Comparison of ENCODE assay signal across 8 mouse cellular contexts in genomic region chr7:80401041-80401859, GRCm38 (mm10). TPM values are rescaled to one million over a fixed set of nuclear protein-coding genes. Genes with fewer than 3 reads are reported as not detected.
DNase-seq lines count a peak whose midpoint lies in the region; ATAC-seq and TF ChIP-seq lines count a peak whose summit lies in the region.

No protein-coding gene starts in this region.

- intact Hi-C loops in heart, postnatal 25 days (cut with DNase I), result loop anchor here (5.0 kb wide), 1 partner anchor 41 kb away; no protein-coding TSS in a partner anchor
- intact Hi-C loops in gastrocnemius, postnatal 36 days (cut with DNase I), result loop anchor here (5.0 kb wide), 1 partner anchor 46 kb away; no protein-coding TSS in a partner anchor

- WGBS in heart, embryonic 13.5 days, result 20% methylated on average over 5 of the region's 5 CpGs
- 20% methylated on average over 5 of the region's 5 CpGs for WGBS in forebrain, embryonic 10.5 days
- 27% methylated on average over 5 of the region's 5 CpGs for WGBS in kidney, postnatal 0 days
- 30% methylated on average over 5 of the region's 5 CpGs for WGBS in neural tube, embryonic 12.5 days

- peak overlapping the region; percentile 94 for H3K4me3 ChIP-seq in heart, embryonic 13.5 days
- peak overlapping the region; percentile 83 for H3K4me3 ChIP-seq in G1E (ENCODE audit: low read depth, low read length)
- peak overlapping the region; percentile 96 for H3K4me3 ChIP-seq in forebrain, embryonic 10.5 days
- peak overlapping the region; percentile 93 for H3K4me3 ChIP-seq in kidney, postnatal 0 days (replicated peaks; ENCODE audit: low read depth, low read length)
- peak overlapping the region; percentile 94 for H3K4me3 ChIP-seq in neural tube, embryonic 12.5 days

- no peak for DNase-seq in heart, postnatal 25 days (ENCODE audit: low spot score)
- DNase-seq in G1E (ENCODE audit: low spot score), result no peak
- no peak for DNase-seq in forebrain, embryonic 10.5 days (ENCODE audit: extremely low spot score, low spot score)
- DNase-seq in kidney, postnatal 0 days (ENCODE audit: low spot score), result no peak
- DNase-seq in natural killer cell, adult 2 months (ENCODE audit: low spot score in 2 of 2), result no peak
- no peak for DNase-seq in gastrocnemius, postnatal 36 days

- H3K27ac ChIP-seq in heart, embryonic 13.5 days (replicated peaks), result peak overlapping the region; percentile 96
- H3K27ac ChIP-seq in forebrain, embryonic 10.5 days, result peak overlapping the region; percentile 91
- H3K27ac ChIP-seq in kidney, postnatal 0 days, result peak overlapping the region; percentile 97
- H3K27ac ChIP-seq in neural tube, embryonic 12.5 days, result no peak overlapping the region

- H3K4me2 ChIP-seq in heart, embryonic 13.5 days, result peak overlapping the region; percentile 88
- H3K4me2 ChIP-seq in kidney, postnatal 0 days (ENCODE audit: low read length), result peak overlapping the region; percentile 91
- H3K4me2 ChIP-seq in neural tube, embryonic 12.5 days (replicated peaks), result peak overlapping the region; percentile 96

- H3K36me3 ChIP-seq in heart, embryonic 13.5 days, result peaks cover 24% of the 10 kb centered on the region
- peaks cover 38% of the 10 kb centered on the region for H3K36me3 ChIP-seq in G1E (replicated peaks)
- H3K36me3 ChIP-seq in forebrain, embryonic 10.5 days (replicated peaks), result peaks cover 20% of the 10 kb centered on the region
- H3K36me3 ChIP-seq in kidney, postnatal 0 days (ENCODE audit: insufficient read depth, low read length), result peaks cover 16% of the 10 kb centered on the region
- H3K36me3 ChIP-seq in neural tube, embryonic 12.5 days, result peaks cover 20% of the 10 kb centered on the region

- no peak for TF ChIP-seq CTCF in G1E (IDR thresholded peaks at IDR 0.05; ENCODE audit: low read depth, low read length)
- TF ChIP-seq CTCF in kidney, postnatal 0 days (IDR thresholded peaks at IDR 0.05; ENCODE audit: low read depth), result no peak

- H3K9ac ChIP-seq in heart, embryonic 13.5 days, result peak overlapping the region; percentile 99
- H3K9ac ChIP-seq in kidney, postnatal 0 days (ENCODE audit: low read depth, low read length), result peak overlapping the region; percentile 97
- peak overlapping the region; percentile 94 for H3K9ac ChIP-seq in neural tube, embryonic 12.5 days

- no peaks in the 10 kb centered on the region for H3K9me3 ChIP-seq in heart, embryonic 13.5 days
- H3K9me3 ChIP-seq in G1E (replicated peaks), result no peaks in the 10 kb centered on the region
- no peaks in the 10 kb centered on the region for H3K9me3 ChIP-seq in forebrain, embryonic 10.5 days
- H3K9me3 ChIP-seq in kidney, postnatal 0 days (replicated peaks; ENCODE audit: low read length), result no peaks in the 10 kb centered on the region
- H3K9me3 ChIP-seq in neural tube, embryonic 12.5 days, result no peaks in the 10 kb centered on the region

- H3K4me1 ChIP-seq in heart, embryonic 13.5 days, result peaks cover 62% of the 10 kb centered on the region
- H3K4me1 ChIP-seq in G1E (ENCODE audit: insufficient read depth, low read depth, low read length), result peaks cover 78% of the 10 kb centered on the region
- H3K4me1 ChIP-seq in forebrain, embryonic 10.5 days, result peaks cover 46% of the 10 kb centered on the region
- peaks cover 18% of the 10 kb centered on the region for H3K4me1 ChIP-seq in kidney, postnatal 0 days (replicated peaks; ENCODE audit: insufficient read depth, low read length)
- peaks cover 21% of the 10 kb centered on the region for H3K4me1 ChIP-seq in neural tube, embryonic 12.5 days

- ATAC-seq in heart, embryonic 13.5 days (ENCODE audit: extremely low read depth, insufficient number of reproducible peaks, low FRiP score, low TSS enrichment), result no peak
- ATAC-seq in G1E (ENCODE audit: extremely low read depth, insufficient number of reproducible peaks, low FRiP score, poor library complexity, severe bottlenecking), result no peak
- ATAC-seq in kidney, postnatal 0 days (replicated peaks; ENCODE audit: low FRiP score, low read depth), result no peak
- ATAC-seq in neural tube, embryonic 12.5 days (ENCODE audit: low FRiP score, low read depth), result no peak

- H3K27me3 ChIP-seq in heart, embryonic 13.5 days (replicated peaks), result no peaks in the 10 kb centered on the region
- peaks cover 14% of the 10 kb centered on the region for H3K27me3 ChIP-seq in G1E (ENCODE audit: insufficient read depth, low read length)
- H3K27me3 ChIP-seq in forebrain, embryonic 10.5 days (ENCODE audit: poor library complexity, severe bottlenecking), result peaks cover 28% of the 10 kb centered on the region
- H3K27me3 ChIP-seq in kidney, postnatal 0 days (ENCODE audit: insufficient read depth, low read length), result no peaks in the 10 kb centered on the region
- H3K27me3 ChIP-seq in neural tube, embryonic 12.5 days (replicated peaks), result peaks cover 14% of the 10 kb centered on the region

RNA-seq across cellular contexts. Expression of gene Furin, which starts 4.0 kb away (rescaled TPM):
- polyA plus RNA-seq in heart, embryonic 13.5 days (2015; fragmentation: Nextera tagmentation; extraction: Ambion mirVana), result 14.2 and 14.8 TPM in 2 replicates
- 100 to 1,000 TPM; 106 to 118 TPM for total RNA-seq in heart, postnatal 25 days (2021)
- total RNA-seq in G1E (2014; fragmentation: Nextera tagmentation), result 25.1 and 26.0 TPM in 2 replicates
- 16.2 and 21.3 TPM in 2 replicates for total RNA-seq in G1E (2017)
- 30.4 and 33.0 TPM in 2 replicates for polyA plus RNA-seq in G1E (2012)
- 3.3 and 3.9 TPM in 2 replicates for polyA plus RNA-seq in forebrain, embryonic 10.5 days (2016; fragmentation: Nextera tagmentation; extraction: Ambion mirVana)
- 20.8 and 22.9 TPM in 2 replicates for polyA plus RNA-seq in kidney, postnatal 0 days (2015; fragmentation: Nextera tagmentation; extraction: Ambion mirVana)
- polyA plus RNA-seq in neural tube, embryonic 12.5 days (2016; fragmentation: Nextera tagmentation; extraction: Ambion mirVana), result 6.3 and 6.5 TPM in 2 replicates
- total RNA-seq in gastrocnemius, postnatal 36 days (2021), result 10 to 100 TPM; 40.7 to 48.6 TPM

RNA-seq across cellular contexts. Expression of gene Fes, which starts 13.5 kb away (rescaled TPM):
- polyA plus RNA-seq in heart, embryonic 13.5 days (2015; fragmentation: Nextera tagmentation; extraction: Ambion mirVana), result 10.7 and 10.8 TPM in 2 replicates
- 10 to 100 TPM; 11.9 to 13.6 TPM for total RNA-seq in heart, postnatal 25 days (2021)
- total RNA-seq in G1E (2014; fragmentation: Nextera tagmentation), result 1.5 and 2.7 TPM in 2 replicates
- 5.4 TPM in 2 replicates for total RNA-seq in G1E (2017)
- polyA plus RNA-seq in G1E (2012), result 3.4 and 4.9 TPM in 2 replicates
- 7.2 and 9.2 TPM in 2 replicates for polyA plus RNA-seq in forebrain, embryonic 10.5 days (2016; fragmentation: Nextera tagmentation; extraction: Ambion mirVana)
- 12.4 and 12.5 TPM in 2 replicates for polyA plus RNA-seq in kidney, postnatal 0 days (2015; fragmentation: Nextera tagmentation; extraction: Ambion mirVana)
- polyA plus RNA-seq in neural tube, embryonic 12.5 days (2016; fragmentation: Nextera tagmentation; extraction: Ambion mirVana), result 7.7 and 9.0 TPM in 2 replicates
- 1 to 10 TPM; 3.5 to 5.2 TPM for total RNA-seq in gastrocnemius, postnatal 36 days (2021)

RNA-seq across cellular contexts. Expression of gene Man2a2, which starts 30.1 kb away (rescaled TPM):
- 15.0 and 19.3 TPM in 2 replicates for polyA plus RNA-seq in heart, embryonic 13.5 days (2015; fragmentation: Nextera tagmentation; extraction: Ambion mirVana)
- total RNA-seq in heart, postnatal 25 days (2021), result 10 to 100 TPM; 67.2 to 67.5 TPM
- total RNA-seq in G1E (2014; fragmentation: Nextera tagmentation) (58.7 and 63.1 TPM in 2 replicates), G1E (2017) (49.3 and 57.3 TPM in 2 replicates)
- polyA plus RNA-seq in G1E (2012), result 31.7 and 37.0 TPM in 2 replicates
- polyA plus RNA-seq in forebrain, embryonic 10.5 days (2016; fragmentation: Nextera tagmentation; extraction: Ambion mirVana), result 17.0 and 17.8 TPM in 2 replicates
- polyA plus RNA-seq in kidney, postnatal 0 days (2015; fragmentation: Nextera tagmentation; extraction: Ambion mirVana), result 7.3 and 8.8 TPM in 2 replicates
- 25.0 and 25.5 TPM in 2 replicates for polyA plus RNA-seq in neural tube, embryonic 12.5 days (2016; fragmentation: Nextera tagmentation; extraction: Ambion mirVana)
- 100 to 1,000 TPM; 139 to 157 TPM for total RNA-seq in gastrocnemius, postnatal 36 days (2021)

RNA-seq across cellular contexts. Expression of gene Hddc3, which starts 58.3 kb away (rescaled TPM):
- 14.5 and 16.5 TPM in 2 replicates for polyA plus RNA-seq in heart, embryonic 13.5 days (2015; fragmentation: Nextera tagmentation; extraction: Ambion mirVana)
- total RNA-seq in heart, postnatal 25 days (2021), result 10 to 100 TPM; 35.2 to 38.9 TPM
- total RNA-seq in G1E (2014; fragmentation: Nextera tagmentation) (64.8 and 66.3 TPM in 2 replicates), G1E (2017) (114 and 124 TPM in 2 replicates)
- 48.9 and 55.0 TPM in 2 replicates for polyA plus RNA-seq in G1E (2012)
- polyA plus RNA-seq in forebrain, embryonic 10.5 days (2016; fragmentation: Nextera tagmentation; extraction: Ambion mirVana), result 25.2 and 27.9 TPM in 2 replicates
- 20.2 and 21.5 TPM in 2 replicates for polyA plus RNA-seq in kidney, postnatal 0 days (2015; fragmentation: Nextera tagmentation; extraction: Ambion mirVana)
- polyA plus RNA-seq in neural tube, embryonic 12.5 days (2016; fragmentation: Nextera tagmentation; extraction: Ambion mirVana), result 20.6 and 21.1 TPM in 2 replicates
- 10 to 100 TPM; 17.6 to 21.1 TPM for total RNA-seq in gastrocnemius, postnatal 36 days (2021)
